Mouse (Mus musculus): ENCODE measurements around the gene Cebpb. TPM values are rescaled to one million over a fixed set of nuclear protein-coding genes. Genes with fewer than 3 reads are reported as not detected.

Gene Cebpb
- polyA plus RNA-seq, 1 experiment from 2014 or later: 41.9 TPM

GRCm38 (mm10) chr2:167731149-167731548 is 42.4 kb downstream of the Cebpb start:
- WGBS: 46% methylated on average over 13 of the region's 13 CpGs

GRCm38 (mm10) chr2:167734861-167735260 is 46.1 kb downstream of the Cebpb start:
- peaks cover 27% of the 10 kb centered on the region for H3K4me1 ChIP-seq
- 66% methylated on average over 10 of the region's 10 CpGs for WGBS
- no peak for ATAC-seq (ENCODE audit: insufficient number of reproducible peaks, low FRiP score, low TSS enrichment, low read depth)
- no peaks in the 10 kb centered on the region for H3K36me3 ChIP-seq
- H3K27ac ChIP-seq (replicated peaks): no peak overlapping the region
- no peaks in the 10 kb centered on the region for H3K27me3 ChIP-seq
- no peak overlapping the region for H3K4me2 ChIP-seq (replicated peaks)
- H3K9me3 ChIP-seq (replicated peaks): no peaks in the 10 kb centered on the region
- H3K4me3 ChIP-seq (replicated peaks): no peak overlapping the region
- no peak overlapping the region for H3K9ac ChIP-seq

More at GRCm38 (mm10) chr2:167731149-167731548, 42.4 kb downstream of the Cebpb start:
- no peak overlapping the region for H3K4me2 ChIP-seq (replicated peaks)
- ATAC-seq (ENCODE audit: insufficient number of reproducible peaks, low FRiP score, low TSS enrichment, low read depth): no peak
- no peak overlapping the region for H3K4me3 ChIP-seq (replicated peaks)
- peak overlapping the region; percentile 29; the same call in 1 of the 2 replicates for H3K27ac ChIP-seq (replicated peaks)
- H3K27me3 ChIP-seq: no peaks in the 10 kb centered on the region
- H3K9me3 ChIP-seq (replicated peaks): no peaks in the 10 kb centered on the region
- H3K36me3 ChIP-seq: no peaks in the 10 kb centered on the region
- H3K4me1 ChIP-seq: peaks cover 41% of the 10 kb centered on the region
- H3K9ac ChIP-seq: no peak overlapping the region

DNA sequence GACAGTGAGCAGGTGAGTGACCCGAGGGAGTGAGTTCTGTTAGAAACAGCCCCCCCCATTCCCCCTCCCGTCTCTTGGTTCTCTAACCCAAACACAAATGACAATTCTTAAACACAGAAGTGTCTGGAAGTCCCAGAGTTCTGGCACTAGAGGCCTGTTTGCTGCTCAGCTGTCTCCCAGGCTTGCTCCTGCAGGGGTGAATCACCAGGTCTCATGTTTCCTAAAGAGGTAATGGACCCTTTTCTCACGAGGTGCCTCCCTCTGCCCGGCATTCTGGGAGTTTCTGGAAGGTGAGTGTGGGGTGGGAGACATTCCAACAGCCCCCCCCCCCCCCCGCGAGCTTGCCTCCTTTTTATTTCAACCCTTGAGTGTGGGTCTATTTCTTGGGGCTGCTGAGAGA is 50.3 kb downstream of the Cebpb start:
- no peak overlapping the region for H3K9ac ChIP-seq
- ATAC-seq (ENCODE audit: insufficient number of reproducible peaks, low FRiP score, low TSS enrichment, low read depth): no peak
- no peaks in the 10 kb centered on the region for H3K36me3 ChIP-seq
- no peak overlapping the region for H3K4me3 ChIP-seq (replicated peaks)
- no peak overlapping the region for H3K27ac ChIP-seq (replicated peaks)
- no peaks in the 10 kb centered on the region for H3K9me3 ChIP-seq (replicated peaks)
- WGBS: 27% methylated on average over 6 of the region's 6 CpGs
- H3K27me3 ChIP-seq: no peaks in the 10 kb centered on the region
- H3K4me2 ChIP-seq (replicated peaks): no peak overlapping the region
- H3K4me1 ChIP-seq: peaks cover 23% of the 10 kb centered on the region

Small RNAs within 50 kb of the gene (microRNA-seq; reads per million reads assigned to microRNA genes)
- not detected for gene Gm22355 (ENCODE audit: borderline number of aligned reads)

Other genes starting within 250 kb of the Cebpb start
- gene Rnf114, start 196.3 kb upstream of the Cebpb start, polyA plus RNA-seq (2015; fragmentation: Nextera tagmentation; extraction: Ambion mirVana): 79.2 and 80.1 TPM in 2 replicates
- gene Spata2, start 196.0 kb upstream of the Cebpb start, polyA plus RNA-seq (2015; fragmentation: Nextera tagmentation; extraction: Ambion mirVana): 14.5 and 16.2 TPM in 2 replicates
- gene Snai1, start 150.7 kb upstream of the Cebpb start, polyA plus RNA-seq (2015; fragmentation: Nextera tagmentation; extraction: Ambion mirVana): 82.9 and 104 TPM in 2 replicates
- 292 and 294 TPM in 2 replicates for gene Ube2v1, start 56.8 kb upstream of the Cebpb start, polyA plus RNA-seq (2015; fragmentation: Nextera tagmentation; extraction: Ambion mirVana)
- gene Gm20431, start 27.4 kb upstream of the Cebpb start, polyA plus RNA-seq (2015; fragmentation: Nextera tagmentation; extraction: Ambion mirVana): 6.1 and 10.0 TPM in 2 replicates
- gene Tmem189, start 907 bp downstream of the Cebpb start, polyA plus RNA-seq (2015; fragmentation: Nextera tagmentation; extraction: Ambion mirVana): 43.7 and 44.3 TPM in 2 replicates
- gene Ptpn1, start 243.1 kb downstream of the Cebpb start, polyA plus RNA-seq (2015; fragmentation: Nextera tagmentation; extraction: Ambion mirVana): 60.6 and 61.5 TPM in 2 replicates